Mouse (Mus musculus) adrenal gland, adult 2 months (tissue): ENCODE data around the gene Vmn1r32. TPM values are rescaled to one million over a fixed set of nuclear protein-coding genes. Genes with fewer than 3 reads are reported as not detected.

ENCODE experiments used
- DNase-seq: peaks from one replicate; pipeline ENCODE4 v3.0.0; 2021
- long read RNA-seq: library from polyadenylated mRNA; stranded (forward); transcript quantifications from one replicate; pipeline ENCODE4 v2.0.0, GENCODE M21; 2021
- polyA plus RNA-seq: library from polyadenylated mRNA; depleted of rRNA; stranded (reverse); fragments of >200 nt; gene quantifications from 2 replicates; pipeline ENCODE4 v1.2.3, GENCODE M21; 2012; rRNA removed
- total RNA-seq, 2 experiments: library from RNA; stranded (reverse); gene quantifications; 2 replicates each; pipeline ENCODE4 v1.2.3; 2021

The Vmn1r32 gene
- not detected for total RNA-seq
- not detected in 2 replicates for polyA plus RNA-seq
- long read RNA-seq: 0 reads

DNA sequence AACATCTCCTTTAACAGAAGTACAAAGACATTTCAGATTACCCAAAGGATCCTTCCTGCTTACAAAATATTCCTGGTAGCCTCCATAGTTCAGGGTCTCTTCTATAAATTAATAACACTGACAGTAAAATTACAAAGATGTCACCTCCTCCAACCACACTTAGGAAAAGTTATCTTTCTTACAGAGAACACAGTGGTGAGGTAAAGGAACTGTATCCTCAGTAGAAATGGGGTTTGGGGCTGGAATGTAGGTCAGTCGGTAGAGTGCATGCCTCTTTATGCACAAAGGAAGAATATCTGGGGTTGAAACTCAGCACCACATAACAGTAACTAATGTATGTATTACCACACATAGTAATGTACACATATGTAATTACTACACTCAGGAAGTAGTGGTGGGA is at the start of gene Vmn1r32:
Gene Vmn1r32 (minus strand): TSS at position 101 of the 400 bp plus-strand sequence.
- no peak for DNase-seq

DNA sequence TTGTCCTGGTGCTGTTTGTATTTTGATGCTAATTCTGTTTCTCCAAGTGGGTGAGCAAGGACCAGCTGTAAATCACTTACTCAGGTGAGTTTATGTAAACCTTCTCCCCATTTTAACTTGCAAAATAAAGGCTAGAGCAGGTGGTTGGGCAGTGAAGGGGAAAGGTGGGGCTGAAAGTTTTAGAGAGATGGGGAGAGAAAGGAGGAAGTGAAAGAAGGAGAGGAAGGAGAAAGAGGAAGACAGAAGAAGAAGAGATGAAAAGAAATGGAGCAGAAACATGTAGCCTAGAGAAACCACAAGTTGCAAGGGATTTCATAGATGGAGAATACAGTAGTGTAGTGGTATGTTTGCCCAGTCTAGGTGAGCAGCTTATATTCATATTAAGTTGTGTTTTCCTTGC is 35.9 kb upstream of the Vmn1r32 start:
- no peak for DNase-seq

DNA sequence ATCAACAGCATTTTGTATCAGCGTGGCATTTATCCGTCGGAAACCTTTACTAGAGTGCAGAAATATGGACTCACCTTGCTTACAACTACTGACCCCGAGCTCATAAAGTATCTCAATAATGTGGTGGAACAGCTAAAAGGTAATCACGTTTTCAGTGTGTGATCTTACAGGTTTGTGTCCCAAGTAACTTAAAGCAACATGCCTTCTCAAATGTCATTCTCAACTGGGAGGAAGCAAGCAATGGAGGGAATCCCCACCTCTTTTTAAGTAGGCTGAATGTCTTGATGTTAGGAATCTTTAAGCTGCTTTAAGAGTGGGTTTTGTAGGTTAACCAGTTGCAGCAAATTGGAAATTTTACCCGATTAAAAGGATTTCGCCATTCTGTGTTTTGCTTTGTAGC is 23.9 kb downstream of the Vmn1r32 start:
- DNase-seq: no peak

DNA sequence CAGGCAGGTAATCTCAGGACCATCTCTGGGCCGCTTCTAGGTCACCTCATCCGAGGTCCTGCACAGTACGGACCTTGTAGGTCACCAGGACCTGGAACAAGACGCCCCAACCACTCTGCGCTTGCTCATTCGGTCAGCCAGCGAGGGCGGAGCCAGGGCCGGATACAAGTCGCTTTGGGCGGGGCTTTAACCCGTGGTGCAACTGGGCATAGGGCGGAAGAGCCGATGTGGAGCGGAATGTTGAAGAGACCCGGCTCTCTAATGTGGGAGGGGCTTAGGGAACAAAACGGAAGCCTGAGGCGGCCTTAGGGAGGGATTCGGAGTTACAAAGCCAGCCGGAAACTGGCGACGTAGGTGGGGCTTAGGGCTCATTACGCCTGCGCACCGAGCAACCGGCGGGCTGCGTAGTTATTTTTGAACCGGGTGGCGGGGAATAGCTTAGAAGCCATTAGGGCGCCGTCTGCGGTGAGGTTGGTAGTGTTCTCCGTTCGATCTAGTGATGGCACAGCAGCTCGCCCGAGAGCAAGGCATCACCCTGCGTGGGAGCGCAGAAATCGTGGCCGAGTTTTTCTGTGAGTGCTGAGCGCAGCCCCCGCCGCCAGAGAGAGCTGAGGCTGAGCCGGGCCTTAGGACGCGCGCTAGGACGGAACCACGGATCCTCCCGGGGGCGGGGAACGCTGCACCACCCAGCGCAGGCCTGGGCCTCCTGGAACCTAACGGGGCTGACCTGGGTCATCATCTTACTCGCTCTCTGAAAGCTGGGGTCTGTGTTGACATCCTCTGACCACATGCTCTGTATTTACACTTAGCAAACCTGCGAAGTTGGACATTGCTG is 24.7 kb downstream of the Vmn1r32 start, which contains the start of gene Mad2l1:
Gene Mad2l1 (plus strand): TSS at position 363 of the 835 bp plus-strand sequence.
- DNase-seq: peak; percentile 98

DNA sequence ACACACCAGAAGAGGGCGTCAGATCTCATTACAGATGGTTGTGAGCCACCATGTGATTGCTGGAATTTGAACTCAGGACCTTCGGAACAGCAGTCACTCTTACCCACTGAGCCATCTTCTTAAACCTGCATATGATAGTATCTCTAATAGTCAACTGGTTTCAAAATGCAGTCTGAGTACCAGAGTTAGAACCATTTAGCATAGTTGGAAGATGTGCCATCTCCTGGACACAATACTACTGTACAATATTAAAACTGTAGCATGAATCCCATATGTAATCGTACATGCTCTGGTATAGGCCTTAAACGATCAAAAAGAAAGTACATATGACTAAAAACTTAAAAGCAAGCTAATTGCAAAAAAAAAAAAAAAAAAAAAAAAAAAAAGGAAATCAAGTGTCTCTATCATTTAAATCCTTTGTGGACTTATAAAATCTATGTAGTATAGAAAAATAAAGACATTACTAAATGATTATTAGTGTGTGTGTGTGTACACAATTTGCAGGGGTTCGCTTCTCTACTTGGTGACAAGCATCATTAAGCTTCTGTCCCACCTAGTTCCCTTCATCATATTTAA is 25.4 kb downstream of the Vmn1r32 start:
- DNase-seq: no peak

DNA sequence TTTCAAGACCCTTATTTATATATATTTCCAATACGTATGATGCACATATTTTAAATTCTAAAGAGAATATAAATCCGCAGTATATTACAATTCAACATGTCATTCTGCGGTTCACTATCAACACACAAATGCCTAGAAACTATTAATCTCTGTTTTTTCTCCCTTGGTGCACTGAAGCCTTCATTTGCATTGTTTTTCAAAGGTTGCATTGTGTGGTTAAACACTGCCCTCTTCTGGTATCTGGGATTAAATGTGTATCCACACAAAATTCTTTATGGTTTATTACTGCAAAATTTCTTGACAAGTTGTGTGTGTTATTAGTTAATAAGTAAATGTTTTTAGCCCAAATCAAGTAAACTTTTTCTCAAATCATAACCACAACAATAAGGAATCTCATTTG is 26.7 kb downstream of the Vmn1r32 start:
- peak; percentile 4 for DNase-seq

DNA sequence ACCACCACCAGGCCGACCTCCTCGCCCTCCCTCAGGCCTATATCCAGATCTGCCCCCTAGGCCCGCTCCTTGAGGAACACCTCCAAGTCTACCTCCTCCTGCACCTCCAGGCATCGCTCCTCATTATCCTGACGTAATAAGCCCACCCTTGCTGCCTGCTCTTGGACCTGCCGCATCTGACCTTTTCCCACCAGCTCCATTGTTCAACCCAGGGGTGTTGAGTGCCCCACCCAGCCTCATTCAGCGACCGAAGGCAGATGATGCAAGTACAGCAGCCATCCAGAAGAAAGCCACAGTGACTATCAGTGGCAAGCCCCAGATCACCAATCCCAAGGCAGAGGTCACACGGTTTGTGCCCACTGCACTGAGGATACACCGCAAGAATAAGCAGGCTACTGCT is 31.5 kb downstream of the Vmn1r32 start:
- DNase-seq: no peak

DNA sequence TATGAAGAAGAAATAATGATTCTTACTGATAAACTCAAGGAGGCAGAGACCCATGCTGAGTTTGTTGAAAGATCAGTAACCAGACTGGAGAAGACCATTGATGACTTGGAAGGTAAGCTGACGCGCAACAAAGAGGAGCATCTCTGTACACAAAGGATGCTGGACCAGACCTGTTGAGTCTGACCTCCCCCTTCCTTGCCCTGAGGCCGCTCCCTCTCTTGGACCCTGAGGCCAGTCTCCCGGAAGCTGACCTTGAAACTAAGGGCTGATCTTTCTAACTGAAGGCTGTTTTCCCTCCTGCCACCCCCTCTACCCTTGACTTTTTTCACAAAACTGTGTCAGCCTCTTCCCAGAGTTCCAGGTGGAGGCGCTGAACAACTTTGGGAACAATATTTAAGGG is 43.5 kb downstream of the Vmn1r32 start:
- no peak for DNase-seq

Other genes with a start within 250 kb of the Vmn1r32 start
- 1 to 10 TPM; 4.4 to 5.0 TPM for gene Mad2l1, start 24.7 kb downstream of the Vmn1r32 start, total RNA-seq
- 0.64 and 0.74 TPM in 2 replicates for gene Mad2l1, start 24.7 kb downstream of the Vmn1r32 start, polyA plus RNA-seq
- gene Vmn1r33, start 58.2 kb upstream of the Vmn1r32 start, total RNA-seq: not detected
- not detected in 2 replicates for gene Vmn1r33, start 58.2 kb upstream of the Vmn1r32 start, polyA plus RNA-seq
- not detected for gene Vmn1r34, start 83.8 kb upstream of the Vmn1r32 start, total RNA-seq
- not detected in 2 replicates for gene Vmn1r34, start 83.8 kb upstream of the Vmn1r32 start, polyA plus RNA-seq
- gene Vmn1r35, start 125.8 kb upstream of the Vmn1r32 start, total RNA-seq: not detected
- not detected in 2 replicates for gene Vmn1r35, start 125.8 kb upstream of the Vmn1r32 start, polyA plus RNA-seq
- not detected for gene Vmn1r36, start 159.1 kb upstream of the Vmn1r32 start, total RNA-seq
- gene Vmn1r36, start 159.1 kb upstream of the Vmn1r32 start, polyA plus RNA-seq: not detected in 2 replicates
- gene Vmn1r37, start 169.3 kb upstream of the Vmn1r32 start, total RNA-seq: not detected
- not detected in 2 replicates for gene Vmn1r37, start 169.3 kb upstream of the Vmn1r32 start, polyA plus RNA-seq
- not detected for gene Vmn1r38, start 222.5 kb upstream of the Vmn1r32 start, total RNA-seq
- gene Vmn1r38, start 222.5 kb upstream of the Vmn1r32 start, polyA plus RNA-seq: not detected in 2 replicates